Mouse (Mus musculus) limb, embryonic 15.5 days (tissue): Measurements from ENCODE around the gene Tlnrd1. TPM values are rescaled to one million over a fixed set of nuclear protein-coding genes. Genes with fewer than 3 reads are reported as not detected.

Source experiments
- ATAC-seq: fragments of 200-750 bp; cut with Nextera tagmentation; 2 replicates; pipeline ENCODE4 v1.8.0; 2017; ENCODE audit warnings: low read depth, moderate TSS enrichment; ENCODE audit not compliant: insufficient number of reproducible peaks, low FRiP score, low TSS enrichment
- H3K27ac ChIP-seq: fragments of 300-500 bp; sonication (generic); 2 replicates; pipeline ENCODE4 v1.5.1; 2015; ENCODE audit warnings: moderate library complexity, mild to moderate bottlenecking, inconsistent platforms
- H3K27me3 ChIP-seq: fragments of 300-500 bp; sonication (generic); 2 replicates; pipeline ENCODE4 v1.6.1; 2015; ENCODE audit warnings: inconsistent platforms
- H3K36me3 ChIP-seq: fragments of 300-500 bp; sonication (generic); 2 replicates; pipeline ENCODE4 v1.6.1; 2015; ENCODE audit warnings: inconsistent platforms
- H3K4me1 ChIP-seq: fragments of 300-500 bp; sonication (generic); 2 replicates; pipeline ENCODE4 v1.6.1; 2015; ENCODE audit warnings: inconsistent platforms
- H3K4me2 ChIP-seq: fragments of 300-500 bp; sonication (generic); 2 replicates; pipeline ENCODE4 v1.6.1; 2015; ENCODE audit warnings: mild to moderate bottlenecking, inconsistent platforms
- H3K4me3 ChIP-seq: fragments of 300-500 bp; sonication (generic); 2 replicates; pipeline ENCODE4 v1.5.1; 2015; ENCODE audit warnings: mild to moderate bottlenecking, inconsistent platforms
- H3K9ac ChIP-seq: fragments of 300-500 bp; sonication (generic); 2 replicates; pipeline ENCODE4 v1.6.1; 2015; ENCODE audit warnings: inconsistent platforms
- H3K9me3 ChIP-seq: fragments of 300-500 bp; sonication (generic); 2 replicates; pipeline ENCODE4 v1.6.1; 2016; ENCODE audit warnings: inconsistent platforms
- WGBS: fragments of 180-500 bp; shearing (Covaris S2); methylation state at CpG from one replicate; pipeline ENCODE4 v1.1.7; 2015; 5-methylcytosine and 5-hydroxymethylcytosine counted together
- polyA plus RNA-seq: library from polyadenylated mRNA; unstranded; fragments of >200 nt; fragmentation: Nextera tagmentation; extraction: Ambion mirVana; gene quantifications from 2 replicates; pipeline ENCODE4 v1.2.1, GENCODE M21; 2015

Tlnrd1 gene
- 8.9 and 9.7 TPM in 2 replicates for polyA plus RNA-seq

DNA sequence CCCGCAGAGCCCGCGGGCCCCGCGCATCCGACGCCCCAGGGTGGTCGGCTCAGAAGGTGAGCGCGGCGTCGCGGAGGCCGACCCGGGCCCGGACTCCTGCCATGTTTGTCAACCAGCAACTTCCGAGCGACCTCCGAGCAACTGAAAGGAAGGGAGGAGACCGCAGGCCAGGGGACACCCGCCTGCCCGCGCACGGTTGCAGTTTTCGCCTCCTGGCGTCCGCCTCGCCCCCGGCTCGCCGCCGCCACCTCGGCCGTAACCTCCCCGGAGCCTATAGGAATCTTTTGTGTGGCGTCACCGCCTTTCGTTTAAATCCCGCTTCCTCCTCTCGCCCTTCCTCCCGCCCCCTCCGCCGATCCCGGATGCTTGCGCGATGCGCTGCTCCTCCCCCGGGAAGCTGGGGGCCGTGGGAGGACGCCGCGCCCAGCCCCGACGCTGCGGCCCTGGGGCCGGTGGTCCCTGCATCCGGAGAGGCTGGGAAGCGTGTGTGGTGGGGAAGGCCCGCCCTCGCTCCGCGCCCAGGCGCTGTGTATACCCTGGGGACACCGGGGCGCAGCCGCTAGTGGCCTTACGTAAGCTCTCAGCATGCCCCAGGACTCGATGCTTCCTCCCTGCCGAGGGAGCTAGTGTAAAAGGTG is at the start of gene Tlnrd1, which contains the start of gene Mesd:
Gene Tlnrd1 (minus strand): TSS at position 285 of the 638 bp plus-strand sequence.
Gene Mesd (plus strand): TSS at position 446 of the 638 bp plus-strand sequence.
- peak; percentile 79 for ATAC-seq
- no peaks in the 10 kb centered on the region for H3K9me3 ChIP-seq
- H3K36me3 ChIP-seq: peaks cover 4% of the 10 kb centered on the region; the same call in 1 of the 2 replicates
- no peaks in the 10 kb centered on the region for H3K27me3 ChIP-seq
- under 1% methylated on average over 67 of the region's 69 CpGs for WGBS
- H3K4me3 ChIP-seq: peak within 1 kb of the TSS; percentile 71
- peak within 1 kb of the TSS; percentile 81 for H3K9ac ChIP-seq
- H3K27ac ChIP-seq: peak within 1 kb of the TSS; percentile 93
- H3K4me2 ChIP-seq: peak within 1 kb of the TSS; percentile 96
- peaks cover 36% of the 10 kb centered on the region for H3K4me1 ChIP-seq

DNA sequence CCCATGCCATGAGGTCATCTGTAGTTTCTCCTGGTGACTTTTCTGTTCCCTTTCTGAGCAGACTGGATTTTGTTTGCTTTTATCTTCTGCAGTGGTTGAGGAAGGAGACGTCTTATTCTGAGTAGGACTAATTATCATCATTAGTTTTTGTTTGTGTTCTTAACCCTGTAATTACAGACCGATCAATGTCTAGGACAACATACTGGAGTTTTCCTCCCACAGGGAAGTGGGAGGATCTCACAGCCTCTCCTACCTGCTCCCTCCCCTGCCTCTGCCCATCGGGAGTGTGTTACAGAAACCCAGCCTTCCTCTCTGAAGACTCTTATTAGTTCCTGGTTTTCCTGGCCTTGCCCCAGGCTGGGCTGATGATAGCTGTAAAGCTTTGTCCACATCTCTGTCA is 37.5 kb upstream of the Tlnrd1 start:
- Histone ChIP-seq H3K9me3 (no peaks in the 10 kb centered on the region), H3K4me1 (no peaks in the 10 kb centered on the region), H3K27ac (no peak overlapping the region), H3K4me2 (no peak overlapping the region), H3K9ac (no peak overlapping the region), H3K27me3 (no peaks in the 10 kb centered on the region), H3K36me3 (no peaks in the 10 kb centered on the region), H3K4me3 (no peak overlapping the region)
- ATAC-seq: no peak
- 36% methylated on average over 3 of the region's 3 CpGs for WGBS

DNA sequence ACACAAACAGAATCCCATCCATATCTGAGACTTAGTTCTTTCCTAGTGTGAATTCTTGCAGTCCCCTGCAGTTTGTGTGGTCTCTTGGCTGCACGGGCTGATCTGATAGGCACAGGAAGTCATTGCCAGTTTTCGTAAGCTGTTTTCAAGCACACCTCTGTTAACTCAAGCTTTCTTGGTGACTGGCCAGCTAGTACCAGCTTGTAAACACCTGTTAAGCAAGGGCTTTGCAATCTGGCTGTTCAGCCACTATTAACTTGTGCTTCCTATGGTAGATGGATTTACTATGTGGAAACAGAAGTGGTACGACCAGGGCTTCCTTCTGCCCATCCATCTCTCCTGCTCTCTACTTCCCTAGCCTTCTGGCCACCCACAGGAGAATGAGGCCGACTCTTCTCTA is 36.1 kb upstream of the Tlnrd1 start:
- Histone ChIP-seq H3K9me3 (no peaks in the 10 kb centered on the region), H3K27ac (no peak overlapping the region), H3K4me3 (no peak overlapping the region), H3K27me3 (no peaks in the 10 kb centered on the region), H3K9ac (no peak overlapping the region), H3K4me1 (no peaks in the 10 kb centered on the region), H3K36me3 (no peaks in the 10 kb centered on the region), H3K4me2 (no peak overlapping the region)
- WGBS: 54% methylated on average over 4 of the region's 4 CpGs
- no peak for ATAC-seq

DNA sequence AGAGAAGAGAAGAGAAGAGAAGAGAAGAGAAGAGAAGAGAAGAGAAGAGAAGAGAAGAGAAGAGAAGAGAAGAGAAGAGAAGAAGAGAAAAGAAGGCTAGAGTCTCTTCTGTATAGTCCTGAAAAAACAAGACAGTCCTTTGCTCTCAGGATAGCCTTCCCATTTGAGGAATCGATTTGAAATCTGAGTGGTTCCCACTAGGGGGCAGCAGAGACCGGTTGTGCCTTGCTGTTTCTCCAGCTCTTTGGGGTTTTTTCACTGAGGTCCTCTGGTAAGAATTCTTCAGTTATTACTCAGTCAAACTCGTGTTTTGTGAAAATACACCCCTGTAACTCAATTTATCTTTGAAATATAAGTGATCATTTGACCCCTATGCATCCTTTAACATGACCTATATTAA is 30.5 kb upstream of the Tlnrd1 start:
- Histone ChIP-seq H3K9ac (no peak overlapping the region), H3K4me3 (no peak overlapping the region), H3K27me3 (no peaks in the 10 kb centered on the region), H3K4me1 (no peaks in the 10 kb centered on the region), H3K4me2 (no peak overlapping the region), H3K9me3 (no peaks in the 10 kb centered on the region), H3K36me3 (no peaks in the 10 kb centered on the region), H3K27ac (no peak overlapping the region)
- under 1% methylated on average over 3 of the region's 3 CpGs for WGBS
- ATAC-seq: no peak

DNA sequence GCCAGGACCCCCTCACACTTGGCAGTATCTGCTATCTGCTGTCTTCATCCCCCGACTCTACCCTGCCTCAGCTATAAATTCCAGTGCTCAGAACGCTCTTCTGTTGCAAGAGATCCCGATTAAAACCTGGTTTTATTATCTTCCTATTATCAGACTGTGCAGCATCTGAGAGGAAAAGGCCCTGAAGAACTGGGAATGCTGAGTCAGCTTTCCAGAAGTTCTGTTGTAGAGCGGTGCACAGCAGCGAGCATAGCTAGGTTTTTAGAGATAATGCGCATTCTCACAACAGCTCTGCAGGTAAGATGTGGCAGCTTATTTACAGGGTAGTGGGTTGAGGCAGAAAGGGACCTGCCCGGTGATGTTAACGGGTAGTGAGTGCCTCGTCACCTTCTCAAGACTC is 29.9 kb upstream of the Tlnrd1 start:
- ATAC-seq: no peak
- Histone ChIP-seq H3K27ac (no peak overlapping the region), H3K36me3 (no peaks in the 10 kb centered on the region), H3K4me1 (no peaks in the 10 kb centered on the region), H3K9me3 (no peaks in the 10 kb centered on the region), H3K27me3 (no peaks in the 10 kb centered on the region), H3K9ac (no peak overlapping the region), H3K4me3 (no peak overlapping the region), H3K4me2 (no peak overlapping the region)
- WGBS: 71% methylated on average over 9 of the region's 9 CpGs

DNA sequence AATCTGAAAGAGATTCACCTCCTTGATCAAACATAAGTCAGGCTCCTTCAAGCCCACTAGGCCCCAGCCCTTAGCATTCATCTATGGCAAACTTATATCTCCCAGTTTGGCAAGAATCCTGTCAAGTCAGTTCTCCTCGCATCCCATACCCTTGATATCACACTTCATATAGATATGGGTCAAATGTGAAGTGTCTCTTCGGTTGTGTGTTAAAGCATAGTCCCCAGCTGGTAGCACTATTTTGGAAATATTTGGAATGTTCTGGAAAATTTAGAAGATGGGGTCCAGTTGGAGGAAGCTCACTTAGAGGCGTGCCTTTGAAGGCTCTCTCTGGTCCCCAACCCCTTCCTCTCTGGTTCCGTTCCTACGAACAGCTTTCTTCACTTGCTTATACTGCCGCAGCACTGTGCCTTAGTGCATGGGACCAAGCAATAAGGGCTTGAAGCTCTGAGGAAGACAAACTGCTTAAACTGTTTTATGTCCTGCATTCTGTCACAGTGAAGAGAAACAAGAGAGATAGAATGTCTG is 29.4 kb upstream of the Tlnrd1 start:
- H3K27me3 ChIP-seq: no peaks in the 10 kb centered on the region
- no peaks in the 10 kb centered on the region for H3K9me3 ChIP-seq
- no peak overlapping the region for H3K9ac ChIP-seq
- no peaks in the 10 kb centered on the region for H3K4me1 ChIP-seq
- H3K36me3 ChIP-seq: no peaks in the 10 kb centered on the region
- H3K4me3 ChIP-seq: no peak overlapping the region
- 88% methylated on average over 6 of the region's 6 CpGs for WGBS
- H3K27ac ChIP-seq: no peak overlapping the region
- no peak overlapping the region for H3K4me2 ChIP-seq
- ATAC-seq: no peak

DNA sequence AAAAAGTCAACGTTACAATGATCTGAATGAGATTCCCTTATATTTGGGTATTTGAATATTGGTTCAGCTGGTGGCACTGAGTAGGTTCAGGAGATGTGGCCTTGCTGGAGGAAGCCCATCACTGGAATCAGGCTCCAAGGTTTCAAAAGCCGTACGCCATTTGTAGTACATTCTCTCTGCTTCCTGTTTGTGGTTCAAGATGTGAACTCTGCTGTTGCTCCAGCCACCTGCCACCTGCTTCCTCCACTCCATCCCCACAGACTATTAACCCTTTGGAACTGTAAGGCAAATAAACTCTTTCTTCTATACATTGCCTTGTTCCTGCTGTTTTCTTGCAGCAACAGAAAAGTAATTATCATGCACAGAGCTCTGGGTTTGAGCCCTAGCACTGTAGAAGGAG is 27.8 kb upstream of the Tlnrd1 start:
- Histone ChIP-seq H3K36me3 (no peaks in the 10 kb centered on the region), H3K27ac (no peak overlapping the region), H3K9me3 (no peaks in the 10 kb centered on the region), H3K9ac (no peak overlapping the region), H3K27me3 (no peaks in the 10 kb centered on the region), H3K4me3 (no peak overlapping the region), H3K4me2 (no peak overlapping the region), H3K4me1 (no peaks in the 10 kb centered on the region)
- 74% methylated on average over 3 of the region's 3 CpGs for WGBS
- ATAC-seq: no peak

DNA sequence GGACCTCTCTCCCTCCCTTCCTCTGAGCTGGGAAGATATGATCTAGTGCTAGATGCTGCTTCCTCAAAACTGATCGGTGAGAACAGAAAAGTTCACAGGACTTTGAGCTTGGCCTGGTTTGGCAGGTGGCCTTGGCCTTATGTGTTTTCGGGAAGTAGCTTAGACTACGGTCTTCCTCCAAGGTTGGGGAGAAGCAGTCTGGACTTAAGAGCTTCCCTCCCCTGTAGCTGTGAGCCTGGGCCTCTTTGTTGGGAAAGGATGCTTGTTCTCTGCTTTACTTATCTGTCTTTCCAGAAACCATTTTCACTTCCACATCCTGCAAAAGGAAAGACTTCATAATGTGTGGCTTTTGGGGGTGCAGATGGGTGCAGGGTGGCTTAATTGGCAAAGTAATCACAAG is 20.7 kb upstream of the Tlnrd1 start:
- WGBS: 84% methylated on average over 3 of the region's 3 CpGs
- ATAC-seq: no peak

DNA sequence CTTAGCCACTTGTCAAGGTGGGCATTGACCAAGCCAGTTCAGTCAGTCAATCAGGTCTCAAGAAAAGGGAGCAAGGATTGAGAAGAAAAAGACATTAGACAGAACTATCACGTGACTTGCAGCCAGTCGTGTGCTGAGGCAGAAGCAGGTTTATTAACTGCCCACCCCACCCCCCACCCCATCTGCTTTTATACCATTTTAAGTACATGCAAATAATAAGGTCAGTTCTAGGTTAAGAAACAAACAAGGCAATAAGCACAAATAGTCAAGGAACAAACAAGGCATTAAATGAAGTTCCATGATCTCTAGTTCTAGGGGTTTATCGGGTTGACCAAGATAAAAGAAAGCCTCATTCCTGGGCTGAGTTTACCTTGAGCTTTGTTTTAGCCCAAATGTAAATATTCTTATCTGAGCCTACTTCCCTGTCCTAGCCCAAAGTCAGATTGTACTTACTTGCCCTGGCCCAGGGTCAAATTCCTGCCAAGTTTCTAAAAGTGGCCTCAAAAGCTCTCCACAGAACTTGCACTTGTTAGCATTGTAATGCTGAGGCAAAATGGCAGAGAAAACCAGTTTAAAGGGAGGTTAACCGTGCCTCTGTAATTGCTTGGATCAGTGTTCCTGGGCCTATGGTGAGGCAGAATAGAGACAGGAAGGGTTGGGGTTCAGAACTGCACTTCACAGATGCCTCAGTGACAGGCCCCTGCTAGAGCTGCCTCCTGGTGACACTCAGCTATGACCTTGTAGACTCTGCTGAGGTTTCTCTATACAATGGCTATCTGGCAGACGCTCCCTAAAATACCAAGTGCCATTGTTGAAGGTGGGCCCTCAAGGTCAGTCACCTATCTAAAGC is 18.4 kb upstream of the Tlnrd1 start:
- Histone ChIP-seq H3K4me3 (no peak overlapping the region), H3K4me1 (no peaks in the 10 kb centered on the region), H3K36me3 (peaks cover 43% of the 10 kb centered on the region), H3K27ac (no peak overlapping the region), H3K4me2 (no peak overlapping the region), H3K9ac (no peak overlapping the region), H3K9me3 (no peaks in the 10 kb centered on the region), H3K27me3 (no peaks in the 10 kb centered on the region)
- 67% methylated on average over 5 of the region's 5 CpGs for WGBS
- ATAC-seq: no peak

More for the DNA sequence above, 20.7 kb upstream of the Tlnrd1 start:
- no peak overlapping the region for H3K4me3 ChIP-seq
- peaks cover 20% of the 10 kb centered on the region for H3K36me3 ChIP-seq
- no peaks in the 10 kb centered on the region for H3K9me3 ChIP-seq
- H3K9ac ChIP-seq: no peak overlapping the region
- no peaks in the 10 kb centered on the region for H3K27me3 ChIP-seq
- no peaks in the 10 kb centered on the region for H3K4me1 ChIP-seq
- no peak overlapping the region for H3K27ac ChIP-seq
- H3K4me2 ChIP-seq: no peak overlapping the region

DNA sequence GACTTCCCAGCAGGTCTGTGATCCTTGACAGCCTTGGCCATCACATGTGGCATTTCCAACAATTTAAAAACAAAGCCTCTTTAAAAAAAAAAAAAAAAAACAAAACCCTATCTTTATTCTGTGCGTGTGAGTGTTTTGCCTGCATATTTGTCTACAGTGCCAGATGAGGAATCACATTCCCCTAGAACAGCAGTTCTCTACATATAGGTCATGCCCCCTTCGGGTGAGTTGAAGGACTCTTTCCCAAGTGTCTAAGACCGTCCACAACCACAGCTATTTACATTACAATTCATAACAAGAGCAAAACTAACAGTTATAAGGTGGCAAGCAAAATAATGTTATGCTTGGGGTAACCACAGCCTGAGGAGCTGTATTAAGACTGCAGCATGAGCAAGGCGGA is 17.3 kb upstream of the Tlnrd1 start:
- no peaks in the 10 kb centered on the region for H3K9me3 ChIP-seq
- no peak overlapping the region for H3K27ac ChIP-seq
- H3K4me2 ChIP-seq: no peak overlapping the region
- H3K4me3 ChIP-seq: no peak overlapping the region
- H3K27me3 ChIP-seq: no peaks in the 10 kb centered on the region
- no peaks in the 10 kb centered on the region for H3K4me1 ChIP-seq
- peaks cover 50% of the 10 kb centered on the region for H3K36me3 ChIP-seq
- 82% methylated on average over 4 of the region's 4 CpGs for WGBS
- no peak for ATAC-seq
- no peak overlapping the region for H3K9ac ChIP-seq

DNA sequence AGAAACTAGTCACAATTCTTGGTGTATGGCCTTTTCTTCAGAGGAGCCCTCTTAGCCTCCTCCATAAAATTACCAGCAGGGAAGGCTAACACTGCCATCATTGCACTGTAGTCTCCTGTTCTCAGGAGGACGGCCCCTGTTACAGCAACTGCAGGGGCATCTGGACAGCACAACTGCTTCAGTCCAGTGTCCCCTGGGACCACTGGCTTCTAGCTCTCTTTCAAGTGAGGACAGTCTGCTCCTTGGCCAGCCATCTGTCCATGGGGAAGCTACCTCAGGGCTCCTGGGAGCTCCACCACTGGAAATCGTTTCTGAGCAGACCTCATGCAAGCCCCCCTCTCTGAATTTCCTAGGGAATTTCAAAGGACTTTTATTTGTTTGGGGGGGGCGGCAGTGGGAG is 16.4 kb upstream of the Tlnrd1 start:
- ATAC-seq: no peak
- Histone ChIP-seq H3K9me3 (no peaks in the 10 kb centered on the region), H3K9ac (no peak overlapping the region), H3K36me3 (peaks cover 55% of the 10 kb centered on the region), H3K27me3 (no peaks in the 10 kb centered on the region), H3K27ac (no peak overlapping the region), H3K4me3 (no peak overlapping the region), H3K4me1 (no peaks in the 10 kb centered on the region), H3K4me2 (no peak overlapping the region)
- 70% methylated on average over 3 of the region's 3 CpGs for WGBS

DNA sequence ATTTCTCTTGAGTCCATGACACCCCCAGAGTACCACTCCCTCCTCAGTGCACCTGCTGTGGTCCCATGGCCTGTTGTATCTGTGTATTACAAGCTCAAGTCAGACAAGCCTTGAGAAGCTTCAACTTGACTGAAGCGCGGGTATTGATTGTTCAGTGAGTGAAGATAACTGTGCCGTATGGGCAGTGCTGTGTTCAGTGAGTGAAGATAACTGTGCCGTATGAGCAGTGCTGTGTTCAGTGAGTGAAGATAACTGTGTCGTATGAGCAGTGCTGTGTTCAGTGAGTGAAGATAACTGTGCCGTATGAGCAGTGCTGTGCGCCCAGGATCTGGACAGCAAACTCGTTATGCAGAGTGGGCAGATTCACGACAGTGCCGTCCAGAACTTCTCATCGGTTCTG is 14.2 kb upstream of the Tlnrd1 start:
- peaks cover 7% of the 10 kb centered on the region for H3K4me1 ChIP-seq
- peaks cover 59% of the 10 kb centered on the region for H3K36me3 ChIP-seq
- H3K27me3 ChIP-seq: no peaks in the 10 kb centered on the region
- H3K9ac ChIP-seq: no peak overlapping the region
- no peak for ATAC-seq
- no peak overlapping the region for H3K4me2 ChIP-seq
- H3K9me3 ChIP-seq: no peaks in the 10 kb centered on the region
- no peak overlapping the region for H3K27ac ChIP-seq
- WGBS: 93% methylated on average over 11 of the region's 11 CpGs
- no peak overlapping the region for H3K4me3 ChIP-seq
